Comparison of ENCODE assay signal across 10 mouse cellular contexts in the genomic region with DNA sequence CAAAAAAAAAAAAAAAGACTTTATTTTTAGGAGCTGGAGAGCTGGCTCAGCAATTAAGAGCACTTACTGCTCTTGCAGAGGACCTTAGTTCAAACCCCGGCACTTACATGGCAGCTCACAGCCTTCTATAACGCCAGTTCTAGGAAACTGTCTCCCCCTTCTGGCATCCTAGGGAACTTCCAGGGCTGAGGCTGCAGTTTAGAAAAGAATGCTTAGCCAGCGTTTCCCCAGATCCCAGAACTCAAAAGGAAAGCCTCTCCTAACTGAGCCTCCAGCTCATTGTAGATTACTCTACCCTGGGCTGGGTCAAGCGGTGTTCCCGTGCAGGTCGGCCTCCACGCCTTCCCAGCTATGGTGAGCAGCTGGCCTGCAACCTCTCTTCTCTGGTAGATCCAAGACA. TPM values are rescaled to one million over a fixed set of nuclear protein-coding genes. Genes with fewer than 3 reads are reported as not detected.
A peak's percentile ranks its signal among the peaks of the same experiment; 100 is the strongest.
DNase-seq lines count a peak whose midpoint lies in the region; ATAC-seq and TF ChIP-seq lines count a peak whose summit lies in the region.
"Had no signal": no experiment of that assay in that cellular context is flagged by ENCODE, and none has a peak within 500 bp of the region (broad histone marks: within the 10 kb centered on the region; RNA-seq: fewer than 3 reads in every experiment).

No protein-coding gene starts in this region.

- H3K27ac ChIP-seq in hindbrain, postnatal 0 days = no peak overlapping the region
- H3K27ac ChIP-seq in hindbrain, embryonic 14.5 days = no peak overlapping the region
- H3K27ac ChIP-seq: stomach, embryonic 15.5 days had no signal

- H3K9me3 ChIP-seq in hindbrain, postnatal 0 days (ENCODE audit: low read length) = no peaks in the 10 kb centered on the region
- no peaks in the 10 kb centered on the region for H3K9me3 ChIP-seq in hindbrain, embryonic 14.5 days (ENCODE audit: control insufficient read depth, low read length)
- H3K9me3 ChIP-seq in E14TG2a.4 (ENCODE audit: low read length) = no peaks in the 10 kb centered on the region
- H3K9me3 ChIP-seq: stomach, embryonic 15.5 days had no signal

- DNase-seq in hindbrain, postnatal 0 days (ENCODE audit: low spot score) = peak; percentile 64
- DNase-seq in hindbrain, embryonic 14.5 days (ENCODE audit: low spot score) = no peak
- no peak for DNase-seq in brain, embryonic 14.5 days (ENCODE audit: low read depth)
- DNase-seq in lung, adult 18-20 months = peak; percentile 34 to 46
- no peak for DNase-seq in left cerebral cortex, postnatal 25 days (ENCODE audit: low spot score in 2 of 2)
- no peak for DNase-seq in layer of hippocampus, postnatal 10 days (ENCODE audit: low spot score in 2 of 2)
- DNase-seq in gastrocnemius, postnatal 14 days = no peak

- no peaks in the 10 kb centered on the region for H3K4me1 ChIP-seq in hindbrain, postnatal 0 days (ENCODE audit: insufficient read depth, low read length)
- peaks cover 15% of the 10 kb centered on the region for H3K4me1 ChIP-seq in hindbrain, embryonic 14.5 days (replicated peaks; ENCODE audit: control insufficient read depth, insufficient read depth, low read length)
- H3K4me1 ChIP-seq in E14TG2a.4 (replicated peaks; ENCODE audit: low read depth, low read length) = peaks cover 94% of the 10 kb centered on the region

- no peaks in the 10 kb centered on the region for H3K27me3 ChIP-seq in hindbrain, postnatal 0 days (ENCODE audit: insufficient read depth, low read length)
- H3K27me3 ChIP-seq in hindbrain, embryonic 14.5 days (ENCODE audit: control insufficient read depth, insufficient read depth, low read length) = no peaks in the 10 kb centered on the region
- peaks cover 11% of the 10 kb centered on the region for H3K27me3 ChIP-seq in E14TG2a.4 (ENCODE audit: insufficient read depth, low read length)
- H3K27me3 ChIP-seq: stomach, embryonic 15.5 days had no signal

- no peak overlapping the region for H3K4me3 ChIP-seq in hindbrain, postnatal 0 days (ENCODE audit: low read length)
- H3K4me3 ChIP-seq in hindbrain, embryonic 14.5 days (replicated peaks; ENCODE audit: low read length) = no peak overlapping the region
- H3K4me3 ChIP-seq in E14TG2a.4 (replicated peaks; ENCODE audit: low read length) = no peak overlapping the region
- H3K4me3 ChIP-seq: stomach, embryonic 15.5 days had no signal

- no peak overlapping the region for H3K9ac ChIP-seq in hindbrain, postnatal 0 days (replicated peaks; ENCODE audit: low read length)
- no peak overlapping the region for H3K9ac ChIP-seq in hindbrain, embryonic 14.5 days
- H3K9ac ChIP-seq: stomach, embryonic 15.5 days had no signal

- peak; percentile 56 for TF ChIP-seq CTCF in hindbrain, postnatal 0 days (IDR thresholded peaks at IDR 0.05; ENCODE audit: low read depth)
- peak; percentile 98 for TF ChIP-seq CTCF in E14TG2a.4 (conservative IDR thresholded peaks at IDR 0.05; ENCODE audit: low read length)
- TF ChIP-seq CTCF in brain, embryonic 14.5 days (IDR thresholded peaks at IDR 0.05; ENCODE audit: borderline replicate concordance, extremely low read depth, insufficient read depth, insufficient read length) = peak; percentile 54; the same call in 1 of the 2 replicates

- ATAC-seq in hindbrain, postnatal 0 days = no peak
- ATAC-seq in hindbrain, embryonic 14.5 days (ENCODE audit: low FRiP score) = no peak
- ATAC-seq: midbrain, embryonic 16.5 days had no signal

- 53% methylated on average over 7 of the region's 7 CpGs for WGBS in hindbrain, postnatal 0 days
- WGBS in hindbrain, embryonic 14.5 days = 54% methylated on average over 7 of the region's 7 CpGs

- no peaks in the 10 kb centered on the region for H3K36me3 ChIP-seq in hindbrain, postnatal 0 days (ENCODE audit: insufficient read depth, low read length)
- H3K36me3 ChIP-seq in hindbrain, embryonic 14.5 days (replicated peaks; ENCODE audit: control insufficient read depth, insufficient read depth) = no peaks in the 10 kb centered on the region
- H3K36me3 ChIP-seq in E14TG2a.4 (ENCODE audit: insufficient read depth, low read length) = peaks cover 5% of the 10 kb centered on the region; the same call in 1 of the 2 replicates
- H3K36me3 ChIP-seq: stomach, embryonic 15.5 days had no signal

- intact Hi-C loops in left cerebral cortex, postnatal 25 days (cut with DNase I) = no loop called here
- intact Hi-C loops in gastrocnemius, postnatal 14 days (cut with DNase I; ENCODE audit: low total_unique reads) = no loop called here

- H3K4me2 ChIP-seq in hindbrain, postnatal 0 days (ENCODE audit: low read depth, low read length) = no peak overlapping the region
- no peak overlapping the region for H3K4me2 ChIP-seq in hindbrain, embryonic 14.5 days (replicated peaks)
- H3K4me2 ChIP-seq: stomach, embryonic 15.5 days had no signal

- TF ChIP-seq POLR2A in brain, embryonic 14.5 days (IDR thresholded peaks at IDR 0.05; ENCODE audit: borderline replicate concordance, extremely low read depth, insufficient read depth, insufficient read length, poor library complexity, severe bottlenecking) = no peak

RNA-seq across cellular contexts. Expression of a gene that starts 16.5 kb away (rescaled TPM):
- 31.2 and 32.9 TPM in 2 replicates for total RNA-seq in hindbrain, postnatal 0 days (2014; rRNA removed)
- polyA plus RNA-seq in hindbrain, postnatal 0 days (2015; fragmentation: Nextera tagmentation; extraction: Ambion mirVana) = 25.0 and 25.9 TPM in 2 replicates
- 44.4 and 46.8 TPM in 2 replicates for polyA plus RNA-seq in hindbrain, embryonic 14.5 days (2014; fragmentation: Nextera tagmentation; extraction: Ambion mirVana)
- polyA plus RNA-seq in brain, embryonic 14.5 days (2012; rRNA removed) = 37.3 and 82.1 TPM in 2 replicates
- 100 to 1,000 TPM in 1 of 2 experiments, 10 to 100 TPM in 1; 84.7 to 103 TPM for total RNA-seq in left cerebral cortex, postnatal 25 days (2021)
- 100 to 1,000 TPM; 108 to 117 TPM for total RNA-seq in layer of hippocampus, postnatal 10 days (2021)
- total RNA-seq in gastrocnemius, postnatal 14 days (2021) = 10 to 100 TPM; 44.4 to 52.1 TPM

RNA-seq across cellular contexts. Expression of a gene that starts 28.4 kb away (rescaled TPM):
- total RNA-seq in hindbrain, postnatal 0 days (2014; rRNA removed) = 538 and 549 TPM in 2 replicates
- 1,243 and 1,257 TPM in 2 replicates for polyA plus RNA-seq in hindbrain, postnatal 0 days (2015; fragmentation: Nextera tagmentation; extraction: Ambion mirVana)
- 955 and 1,038 TPM in 2 replicates for polyA plus RNA-seq in hindbrain, embryonic 14.5 days (2014; fragmentation: Nextera tagmentation; extraction: Ambion mirVana)
- polyA plus RNA-seq in brain, embryonic 14.5 days (2012; rRNA removed) = 485 and 505 TPM in 2 replicates
- total RNA-seq in left cerebral cortex, postnatal 25 days (2021) = 100 to 1,000 TPM; 424 to 432 TPM
- total RNA-seq in layer of hippocampus, postnatal 10 days (2021) = 100 to 1,000 TPM; 323 to 338 TPM
- 100 to 1,000 TPM; 371 to 430 TPM for total RNA-seq in gastrocnemius, postnatal 14 days (2021)

Comparison
In these comparisons a context has a peak if more than half of its experiments do, and no peak if none do; other contexts are left out.
1. DNase-seq: peak in hindbrain, postnatal 0 days (single experiment) and lung, adult 18-20 months (2 of 2); none in hindbrain, embryonic 14.5 days (single experiment), brain, embryonic 14.5 days (single experiment), left cerebral cortex, postnatal 25 days (0 of 2), layer of hippocampus, postnatal 10 days (0 of 2) and gastrocnemius, postnatal 14 days (single experiment).
2. Peak in every context shown above with its lines, with median percentiles within 50 percentile points of each other: CTCF ChIP-seq.